Mouse (Mus musculus): Measurements from ENCODE around the gene Ssr1.

DNA sequence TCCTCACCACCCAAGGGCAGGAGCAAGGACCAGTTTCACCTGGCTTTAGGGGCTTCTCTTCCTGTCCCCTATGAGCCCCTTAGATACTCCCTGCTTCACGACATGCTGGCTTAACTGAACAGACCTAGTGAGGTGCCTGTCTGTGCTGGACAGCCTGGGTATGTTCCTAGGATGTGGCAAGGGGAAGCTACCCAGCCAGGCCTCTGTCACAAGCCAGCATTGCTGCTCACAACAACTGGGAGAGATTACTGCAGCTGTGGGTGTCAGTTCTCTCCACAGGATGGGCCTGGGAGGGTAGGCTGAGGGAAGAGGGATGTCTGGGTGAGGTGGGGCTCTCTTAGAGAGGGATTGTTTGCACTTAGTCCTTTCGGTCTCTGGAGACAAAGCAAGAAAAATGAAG, 73.3 kb downstream of the Ssr1 start:
- TF ChIP-seq GATA1 (IDR thresholded peaks at IDR 0.05; ENCODE audit: borderline replicate concordance, low read length): no peak
- no peak for TF ChIP-seq FLI1 (IDR thresholded peaks at IDR 0.05; ENCODE audit: low read length)

All from megakaryocyte, embryonic 14.5 days (primary cell).